Mouse (Mus musculus) intestine, embryonic 16.5 days (tissue): ENCODE measurements around the gene Galnt6. TPM values are rescaled to one million over a fixed set of nuclear protein-coding genes. Genes with fewer than 3 reads are reported as not detected.
A peak's percentile ranks its signal among the peaks of the same experiment; 100 is the strongest.

Source experiments
- ATAC-seq: fragments of 200-750 bp; cut with Nextera tagmentation; 2 replicates; pipeline ENCODE4 v1.8.0; 2017; ENCODE audit warnings: moderate TSS enrichment, moderate library complexity
- H3K27ac ChIP-seq: fragments of 300-500 bp; sonication (generic); 2 replicates; pipeline ENCODE4 v1.5.1; 2014; ENCODE audit warnings: mild to moderate bottlenecking, low read length
- H3K27me3 ChIP-seq: fragments of 300-500 bp; sonication (generic); replicated peaks from 2 replicates; pipeline ENCODE4 v1.6.1; 2014; ENCODE audit warnings: low read length, control low read depth, mixed read lengths; ENCODE audit not compliant: control insufficient read depth, insufficient read depth
- H3K36me3 ChIP-seq: fragments of 300-500 bp; sonication (generic); 2 replicates; pipeline ENCODE4 v1.6.1; 2014; ENCODE audit warnings: low read length, control low read depth; ENCODE audit not compliant: control insufficient read depth, insufficient read depth
- H3K4me1 ChIP-seq: fragments of 300-500 bp; sonication (generic); 2 replicates; pipeline ENCODE4 v1.6.1; 2014; ENCODE audit warnings: low read length, control low read depth, mixed read lengths; ENCODE audit not compliant: control insufficient read depth, insufficient read depth
- H3K4me2 ChIP-seq: fragments of 300-500 bp; sonication (generic); 2 replicates; pipeline ENCODE4 v1.6.1; 2014; ENCODE audit warnings: low read depth, low read length, control low read depth
- H3K4me3 ChIP-seq: fragments of 300-500 bp; sonication (generic); 2 replicates; pipeline ENCODE4 v1.5.1; 2014; ENCODE audit warnings: mild to moderate bottlenecking, low read length
- H3K9ac ChIP-seq: fragments of 300-500 bp; sonication (generic); 2 replicates; pipeline ENCODE4 v1.6.1; 2014; ENCODE audit warnings: low read depth, low read length
- H3K9me3 ChIP-seq: fragments of 300-500 bp; sonication (generic); 2 replicates; pipeline ENCODE4 v1.6.1; 2016; ENCODE audit warnings: low read length, control low read depth; ENCODE audit not compliant: control insufficient read depth
- WGBS: fragments of 180-500 bp; shearing (Covaris S2); extraction: QIAGEN DNeasy Blood & Tissue Kit; methylation state at CpG from one replicate; pipeline ENCODE4 v1.1.7; 2014; 5-methylcytosine and 5-hydroxymethylcytosine counted together
- polyA plus RNA-seq: library from polyadenylated mRNA; unstranded; fragments of >200 nt; fragmentation: Nextera tagmentation; extraction: Ambion mirVana; gene quantifications from 2 replicates; pipeline ENCODE4 v1.2.1, GENCODE M21; 2015

Galnt6 gene
- polyA plus RNA-seq, 1 experiment from 2014 or later = 7.6 TPM

DNA sequence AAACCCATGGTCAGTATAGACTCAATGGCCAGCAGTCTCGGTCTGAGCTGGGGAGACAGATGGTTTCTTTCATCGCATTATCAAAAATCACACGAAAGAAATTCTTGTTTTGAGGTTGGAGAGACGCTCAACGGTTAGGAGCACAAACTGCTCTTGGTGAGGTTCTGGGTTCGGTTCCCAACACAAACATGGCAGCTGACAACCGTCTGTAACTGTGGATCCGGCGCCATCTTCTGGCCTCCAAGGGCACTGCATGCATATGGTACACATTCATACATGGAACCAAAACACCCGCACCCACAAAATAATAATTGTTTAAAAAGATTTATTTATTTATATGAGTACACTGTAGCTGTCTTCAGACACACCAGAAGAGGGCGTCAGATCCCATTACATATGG is 10.6 kb downstream of the Galnt6 start:
- no peak for ATAC-seq
- Histone ChIP-seq H3K9ac (no peak overlapping the region), H3K9me3 (no peaks in the 10 kb centered on the region), H3K4me3 (no peak overlapping the region), H3K27ac (no peak overlapping the region), H3K4me1 (0 out of 2 replicates have a peak, but pooled peaks cover 8% of the 10 kb centered on the region), H3K4me2 (no peak overlapping the region), H3K36me3 (no peaks in the 10 kb centered on the region), H3K27me3 (no peaks in the 10 kb centered on the region)
- WGBS = 81% methylated on average over 11 of the region's 11 CpGs

DNA sequence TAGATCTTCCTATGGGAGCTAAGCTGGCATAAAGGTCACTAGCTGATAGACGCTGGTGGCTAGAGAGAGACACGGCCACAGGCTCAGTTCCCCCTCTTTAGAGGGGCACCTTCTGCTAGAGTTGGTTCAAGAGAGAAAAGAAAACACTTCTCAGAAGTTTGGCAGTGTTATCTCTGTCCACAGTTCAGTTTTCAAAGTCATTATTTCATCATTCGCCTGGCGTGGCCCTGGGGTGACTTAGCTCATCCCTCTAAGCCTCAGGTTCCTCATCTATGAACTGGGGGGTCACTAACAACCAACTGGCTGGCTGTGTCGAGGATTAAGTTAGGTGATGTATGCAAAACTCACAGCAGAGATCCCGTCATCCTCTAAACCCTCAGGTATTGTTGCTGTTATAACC is 11.2 kb downstream of the Galnt6 start:
- Histone ChIP-seq H3K4me3 (no peak overlapping the region), H3K9ac (no peak overlapping the region), H3K9me3 (no peaks in the 10 kb centered on the region), H3K4me2 (no peak overlapping the region), H3K36me3 (no peaks in the 10 kb centered on the region), H3K27me3 (no peaks in the 10 kb centered on the region), H3K27ac (no peak overlapping the region), H3K4me1 (0 out of 2 replicates have a peak, but pooled peaks cover 8% of the 10 kb centered on the region)
- WGBS = 85% methylated on average over 6 of the region's 6 CpGs
- ATAC-seq = no peak

DNA sequence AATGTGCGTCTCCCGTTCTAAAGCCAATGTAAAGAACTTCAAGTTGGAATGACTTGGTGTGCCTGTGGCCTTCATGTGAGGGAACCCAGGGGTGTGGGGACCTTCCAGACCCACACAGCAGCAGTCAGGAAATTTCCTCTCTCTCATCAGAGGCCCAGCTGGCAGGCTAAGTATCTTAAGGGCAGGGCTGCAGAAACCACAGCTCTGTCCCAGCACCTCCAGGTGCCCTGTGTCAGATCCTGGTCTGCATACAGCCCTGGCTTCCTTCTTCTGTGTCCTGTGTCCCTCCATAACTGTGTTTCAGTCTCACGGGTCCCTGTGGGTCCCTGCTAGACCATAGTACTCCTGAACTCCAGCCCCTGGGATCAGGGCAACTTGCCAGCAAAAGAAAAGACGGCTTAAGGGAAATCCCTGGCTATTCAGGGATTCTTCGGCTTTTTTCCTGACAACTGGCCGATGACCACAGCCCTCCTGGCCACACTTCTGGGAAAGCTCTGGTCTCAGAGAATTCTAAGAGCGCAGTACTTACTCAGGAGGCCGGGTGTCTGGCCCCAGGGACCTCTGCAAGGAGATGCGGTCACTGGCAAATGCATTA is 13.7 kb downstream of the Galnt6 start:
- Histone ChIP-seq H3K27ac (no peak overlapping the region), H3K36me3 (no peaks in the 10 kb centered on the region), H3K4me3 (no peak overlapping the region), H3K4me2 (no peak overlapping the region), H3K4me1 (no peaks in the 10 kb centered on the region), H3K9ac (no peak overlapping the region), H3K27me3 (no peaks in the 10 kb centered on the region), H3K9me3 (no peaks in the 10 kb centered on the region)
- WGBS = 77% methylated on average over 9 of the region's 9 CpGs
- ATAC-seq = no peak

DNA sequence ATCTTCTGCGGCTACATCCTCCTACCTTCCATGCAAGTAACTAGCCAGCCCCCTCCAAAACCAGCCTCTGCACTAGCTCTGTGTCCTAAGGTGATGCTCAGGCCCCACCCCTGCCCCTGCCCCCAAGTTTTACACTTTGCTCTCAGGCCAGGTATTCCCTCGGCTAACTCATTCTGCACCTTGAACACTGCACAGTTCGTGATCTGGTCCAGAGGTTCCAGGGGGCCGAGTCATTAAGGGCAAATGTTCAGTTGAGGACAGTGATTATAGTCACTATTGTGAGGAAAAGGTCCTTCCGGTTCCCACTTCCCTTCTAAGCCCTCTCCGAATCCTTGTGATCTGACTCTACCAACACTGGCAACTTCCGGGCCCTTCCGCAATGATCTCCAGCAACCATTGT is 14.7 kb downstream of the Galnt6 start:
- 86% methylated on average over 8 of the region's 8 CpGs for WGBS
- Histone ChIP-seq H3K36me3 (no peaks in the 10 kb centered on the region), H3K4me1 (no peaks in the 10 kb centered on the region), H3K4me2 (no peak overlapping the region), H3K9ac (no peak overlapping the region), H3K27ac (no peak overlapping the region), H3K27me3 (no peaks in the 10 kb centered on the region), H3K9me3 (no peaks in the 10 kb centered on the region), H3K4me3 (no peak overlapping the region)
- no peak for ATAC-seq

DNA sequence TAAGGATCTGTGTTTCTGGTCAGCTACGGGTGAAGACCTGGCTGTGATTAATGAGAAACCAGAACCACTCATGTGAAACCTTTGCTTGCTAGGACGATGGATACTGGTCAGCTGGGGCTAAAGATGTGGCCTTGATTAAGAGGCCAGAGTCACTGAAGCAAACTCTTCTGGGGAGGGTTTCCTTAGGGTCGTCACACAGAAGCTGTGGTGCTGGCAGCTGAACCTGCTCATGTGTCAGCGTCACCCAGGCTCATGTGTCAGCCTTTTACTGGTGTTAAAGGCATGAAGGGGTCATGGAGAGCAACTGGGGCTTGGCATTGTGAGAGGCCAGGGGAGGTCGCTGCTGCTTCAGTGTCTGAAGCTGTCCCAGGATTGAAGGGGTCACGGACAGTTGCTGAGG is 18.3 kb downstream of the Galnt6 start:
- H3K9me3 ChIP-seq = no peaks in the 10 kb centered on the region
- 71% methylated on average over 6 of the region's 6 CpGs for WGBS
- no peak overlapping the region for H3K27ac ChIP-seq
- H3K4me3 ChIP-seq = no peak overlapping the region
- no peak for ATAC-seq
- H3K4me2 ChIP-seq = no peak overlapping the region
- no peaks in the 10 kb centered on the region for H3K27me3 ChIP-seq
- no peaks in the 10 kb centered on the region for H3K4me1 ChIP-seq
- H3K36me3 ChIP-seq = no peaks in the 10 kb centered on the region
- H3K9ac ChIP-seq = no peak overlapping the region

DNA sequence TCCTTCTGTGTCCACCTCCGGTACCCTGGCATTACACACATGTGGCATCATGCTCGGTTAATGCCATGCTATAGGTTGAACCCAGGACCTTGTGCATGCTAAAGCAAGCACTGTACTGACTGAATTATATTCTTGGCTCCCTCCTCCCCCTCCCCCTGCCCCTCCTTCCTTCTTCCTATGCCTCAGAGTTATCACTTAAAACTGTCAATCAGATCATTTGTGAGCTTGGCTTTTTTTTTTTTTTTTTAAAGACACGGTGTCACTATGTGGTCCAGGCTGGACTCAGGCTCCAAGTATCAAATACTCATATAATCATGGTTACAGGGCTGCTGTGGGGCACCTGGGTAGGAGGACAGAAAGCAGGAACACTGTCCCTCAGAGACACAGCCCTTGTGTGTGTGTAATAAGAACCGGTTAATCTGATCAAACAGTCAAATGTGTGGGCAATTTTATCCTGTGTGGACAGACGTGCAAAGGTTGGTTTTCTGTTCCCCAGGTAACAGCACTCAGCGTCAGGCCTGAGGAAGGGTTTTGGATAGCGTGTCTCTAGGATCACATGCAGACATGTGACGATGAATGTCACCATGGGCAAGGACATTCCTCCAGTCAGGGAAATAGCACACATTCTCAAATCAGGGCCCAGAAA is 20.6 kb downstream of the Galnt6 start:
- Histone ChIP-seq H3K4me1 (no peaks in the 10 kb centered on the region), H3K9ac (no peak overlapping the region), H3K27me3 (no peaks in the 10 kb centered on the region), H3K9me3 (no peaks in the 10 kb centered on the region), H3K36me3 (no peaks in the 10 kb centered on the region), H3K4me2 (no peak overlapping the region), H3K27ac (no peak overlapping the region), H3K4me3 (no peak overlapping the region)
- 71% methylated on average over 8 of the region's 8 CpGs for WGBS
- peak; percentile 58 for ATAC-seq

DNA sequence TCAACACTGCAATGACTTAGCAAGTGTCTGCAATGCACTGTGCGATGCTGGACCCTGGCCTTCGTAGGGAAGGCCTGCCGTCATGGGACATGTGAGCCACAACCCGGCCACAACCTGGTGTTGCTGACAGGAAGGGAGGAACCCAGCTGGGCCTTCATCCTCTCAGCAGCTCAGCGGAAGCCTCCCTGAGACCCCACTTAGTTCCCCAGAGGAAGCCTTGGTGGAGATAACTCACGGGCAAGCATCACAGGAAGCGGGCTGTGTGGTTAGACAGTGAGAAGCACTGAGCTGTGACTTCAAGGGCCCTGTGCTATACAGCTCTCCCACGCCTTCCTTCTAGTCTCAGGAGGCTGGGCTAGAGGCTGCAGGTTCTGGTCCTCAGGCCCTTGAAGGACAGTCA is 22.9 kb downstream of the Galnt6 start:
- Histone ChIP-seq H3K27ac (no peak overlapping the region), H3K36me3 (no peaks in the 10 kb centered on the region), H3K9me3 (no peaks in the 10 kb centered on the region), H3K4me2 (no peak overlapping the region), H3K9ac (no peak overlapping the region), H3K4me1 (no peaks in the 10 kb centered on the region), H3K27me3 (no peaks in the 10 kb centered on the region), H3K4me3 (no peak overlapping the region)
- no peak for ATAC-seq
- 80% methylated on average over 8 of the region's 8 CpGs for whole genome bisulfite sequencing

DNA sequence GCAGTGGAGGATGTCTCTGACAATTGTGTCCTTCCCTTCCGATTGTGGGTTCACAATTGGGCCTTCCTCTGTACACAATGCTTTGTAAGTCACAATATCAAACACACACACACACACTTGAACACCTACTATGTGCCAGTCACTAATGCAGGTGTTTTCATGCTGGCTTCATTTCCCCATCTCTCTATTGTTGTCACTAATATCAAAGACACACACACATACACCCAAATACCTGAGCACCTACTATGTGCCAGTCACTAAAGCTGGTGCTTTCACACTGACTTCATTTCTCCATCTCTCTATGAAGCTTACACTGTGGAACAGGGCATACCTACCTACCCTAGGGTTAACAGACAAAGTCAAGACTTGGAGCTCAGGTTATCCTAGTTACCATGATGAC is 23.8 kb downstream of the Galnt6 start:
- no peak for ATAC-seq
- H3K4me3 ChIP-seq = no peak overlapping the region
- no peaks in the 10 kb centered on the region for H3K36me3 ChIP-seq
- no peak overlapping the region for H3K4me2 ChIP-seq
- H3K4me1 ChIP-seq = no peaks in the 10 kb centered on the region
- no peaks in the 10 kb centered on the region for H3K9me3 ChIP-seq
- 88% methylated on average over 1 of the region's 1 CpGs for WGBS
- no peak overlapping the region for H3K9ac ChIP-seq
- no peaks in the 10 kb centered on the region for H3K27me3 ChIP-seq
- H3K27ac ChIP-seq = no peak overlapping the region

DNA sequence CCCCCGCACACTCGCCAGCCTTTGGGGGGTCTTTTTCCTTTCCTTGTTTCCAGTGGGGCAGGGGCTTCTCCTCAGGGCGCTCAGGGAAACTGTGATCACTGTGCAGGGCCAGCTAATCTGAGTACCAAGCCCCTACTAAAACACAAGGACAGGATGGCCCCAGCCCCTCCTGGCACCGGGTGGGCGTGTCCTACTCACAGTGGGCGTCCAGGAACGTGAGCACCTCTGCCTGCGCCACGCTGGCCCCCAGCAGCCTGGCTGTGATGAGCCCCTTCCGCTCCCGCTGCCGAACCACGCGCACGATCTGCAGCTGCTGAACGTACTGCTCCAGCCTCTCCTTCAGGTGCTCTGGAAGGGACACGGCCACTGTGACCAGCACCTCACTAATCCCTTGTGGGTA is 25.3 kb downstream of the Galnt6 start:
- Histone ChIP-seq H3K27me3 (no peaks in the 10 kb centered on the region), H3K4me3 (no peak overlapping the region), H3K4me2 (no peak overlapping the region), H3K9ac (no peak overlapping the region), H3K4me1 (no peaks in the 10 kb centered on the region), H3K9me3 (no peaks in the 10 kb centered on the region), H3K36me3 (no peaks in the 10 kb centered on the region), H3K27ac (no peak overlapping the region)
- no peak for ATAC-seq
- WGBS = 12% methylated on average over 17 of the region's 17 CpGs

DNA sequence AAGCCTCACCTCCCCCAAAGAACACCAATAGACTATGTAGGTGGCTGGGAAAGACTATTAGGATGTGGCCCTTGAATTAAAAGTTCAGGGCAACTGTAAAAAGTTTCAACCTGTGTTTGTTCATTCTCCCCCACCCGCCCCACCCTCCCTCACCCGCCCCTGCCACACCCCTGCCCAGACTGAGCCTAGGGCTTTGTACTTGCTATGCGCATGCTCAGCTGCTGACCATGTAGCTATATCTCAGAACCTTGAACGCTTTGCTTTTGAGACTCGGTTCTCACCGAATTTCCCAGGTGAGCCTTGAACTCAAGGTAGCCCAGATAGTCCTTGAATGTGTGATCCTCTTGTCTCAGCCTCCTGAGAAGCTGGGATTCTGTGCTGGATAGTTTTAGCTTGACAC is 27.3 kb downstream of the Galnt6 start:
- WGBS = 54% methylated on average over 6 of the region's 6 CpGs

More for the DNA sequence above, 27.3 kb downstream of the Galnt6 start:
- Histone ChIP-seq H3K9ac (no peak overlapping the region), H3K4me3 (no peak overlapping the region), H3K4me1 (no peaks in the 10 kb centered on the region), H3K4me2 (no peak overlapping the region), H3K27ac (no peak overlapping the region), H3K27me3 (no peaks in the 10 kb centered on the region), H3K9me3 (no peaks in the 10 kb centered on the region), H3K36me3 (no peaks in the 10 kb centered on the region)
- peak; percentile 60; the same call in 1 of the 2 replicates for ATAC-seq
